Mouse (Mus musculus) erythroblast, embryonic 14.5 days (primary cell): ENCODE measurements around the gene BC025920.

Source experiments
- GATA1 ChIP-seq: IDR thresholded peaks from 2 replicates; pipeline ENCODE4 v1.6.1; 2012; ENCODE audit warnings: low read length, inconsistent platforms, mixed read lengths
- TAL1 ChIP-seq: IDR thresholded peaks from 3 replicates; pipeline ENCODE4 v1.6.1; 2012; ENCODE audit warnings: low read length, inconsistent platforms, mixed read lengths

DNA sequence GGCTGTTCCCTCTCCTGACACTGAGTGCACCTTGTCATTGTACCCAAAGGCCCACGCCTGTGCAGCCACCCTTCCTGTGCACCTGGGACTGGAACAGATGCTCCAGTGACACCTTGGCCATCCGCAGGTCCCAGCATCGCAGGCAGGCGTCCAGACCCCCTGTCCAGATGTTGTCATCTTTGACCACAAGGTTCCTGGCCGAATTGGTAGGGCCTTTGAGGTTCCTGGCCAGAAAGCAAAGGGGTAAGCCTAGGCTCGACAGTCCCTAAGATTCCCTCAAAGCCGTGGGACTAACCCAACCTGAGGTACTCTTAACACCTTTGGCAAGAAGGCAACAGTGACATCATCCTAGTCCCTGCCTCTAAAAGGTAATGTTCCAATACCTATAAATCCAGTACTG lies 13.4 kb upstream of the BC025920 start:
- no peak for TF ChIP-seq TAL1
- no peak for TF ChIP-seq GATA1
